Mouse (Mus musculus) C3H10T1/2 (cell line): ENCODE measurements around the gene Khdrbs2. TPM values are rescaled to one million over a fixed set of nuclear protein-coding genes. Genes with fewer than 3 reads are reported as not detected.

ENCODE experiments used
- polyA plus RNA-seq, 2 experiments: library from polyadenylated mRNA; unstranded; fragments of >200 nt; fragmentation: generic; extraction: Trizol; gene quantifications; one replicate each; pipeline ENCODE4 v1.2.1; 2012; ENCODE audit warnings: missing spikeins in 2 of 2

Khdrbs2 gene
- under 1 TPM; 0.19 to 0.38 TPM for polyA plus RNA-seq

DNA sequence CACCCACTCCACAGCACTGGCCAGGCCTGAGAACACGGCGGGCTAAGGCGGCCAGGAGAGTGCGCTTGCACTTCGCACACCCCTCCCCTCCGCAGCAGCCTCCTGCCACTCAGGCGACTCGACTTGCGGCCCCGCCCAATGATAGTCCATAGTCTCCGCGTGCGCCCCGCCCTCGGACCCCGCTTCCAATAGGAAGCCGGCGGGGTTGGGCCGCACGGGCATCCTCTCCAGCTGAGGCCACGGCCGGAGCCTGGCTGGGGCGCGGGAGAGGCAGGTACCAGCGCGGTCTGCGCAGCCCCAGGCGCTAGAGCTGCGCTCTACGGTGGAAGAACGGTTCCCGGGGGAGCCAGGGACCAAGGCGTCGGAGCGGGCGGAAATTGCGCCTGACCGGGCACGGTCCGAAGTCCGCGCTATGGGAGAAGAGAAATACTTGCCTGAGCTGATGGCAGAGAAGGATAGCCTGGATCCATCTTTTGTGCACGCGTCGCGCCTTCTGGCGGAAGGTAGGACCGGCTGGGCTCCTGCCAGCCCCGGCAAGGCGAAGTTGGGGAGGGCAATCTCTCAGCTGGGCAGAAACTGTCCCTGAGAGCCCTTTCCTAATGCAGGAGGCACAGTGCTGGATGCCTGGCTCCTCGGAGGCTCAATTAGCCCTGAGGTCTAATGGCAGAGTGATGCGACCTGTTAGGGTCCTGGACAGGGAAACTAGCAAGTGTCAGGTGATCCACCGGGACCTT lies at the start of gene Khdrbs2:
Gene Khdrbs2, plus strand, starts transcription at position 209 of the 734 bp plus-strand sequence.

DNA sequence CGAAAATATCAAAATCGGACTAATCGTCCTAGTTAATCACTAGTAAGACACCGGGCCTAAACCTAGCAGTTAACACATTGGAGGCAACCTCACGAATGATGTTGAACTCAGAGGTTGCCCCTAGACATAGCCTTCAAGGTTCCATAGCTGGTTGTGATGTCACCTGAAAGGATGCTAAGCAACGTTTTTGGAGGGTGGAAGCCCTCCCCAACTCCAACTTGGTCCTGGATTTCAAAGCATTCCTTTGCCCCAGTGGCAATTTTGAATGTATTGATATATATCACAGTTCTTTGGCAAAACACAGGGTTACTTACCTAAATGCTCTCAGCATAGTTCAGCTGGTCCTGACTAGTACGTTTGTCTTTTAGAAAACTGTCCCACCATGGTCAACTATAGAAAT lies 374.7 kb downstream of the Khdrbs2 start, which contains the start of gene Gm5415:
Gene Gm5415, minus strand, starts transcription at position 101 of the 400 bp plus-strand sequence.

